Mouse (Mus musculus) urinary bladder, postnatal 36 days (tissue): ENCODE data around the gene Ppp3ca.

Experiments used
- DNase-seq, 2 experiments: peaks; one replicate each; pipeline ENCODE4 v3.0.0; 2022; ENCODE audit warnings: low spot score in 2 of 2, mixed read lengths in 1 of 2

Ppp3ca gene

GRCm38 (mm10) chr3:136765569-136765968, 95.6 kb downstream of the Ppp3ca start:
- DNase-seq = no peak

DNA sequence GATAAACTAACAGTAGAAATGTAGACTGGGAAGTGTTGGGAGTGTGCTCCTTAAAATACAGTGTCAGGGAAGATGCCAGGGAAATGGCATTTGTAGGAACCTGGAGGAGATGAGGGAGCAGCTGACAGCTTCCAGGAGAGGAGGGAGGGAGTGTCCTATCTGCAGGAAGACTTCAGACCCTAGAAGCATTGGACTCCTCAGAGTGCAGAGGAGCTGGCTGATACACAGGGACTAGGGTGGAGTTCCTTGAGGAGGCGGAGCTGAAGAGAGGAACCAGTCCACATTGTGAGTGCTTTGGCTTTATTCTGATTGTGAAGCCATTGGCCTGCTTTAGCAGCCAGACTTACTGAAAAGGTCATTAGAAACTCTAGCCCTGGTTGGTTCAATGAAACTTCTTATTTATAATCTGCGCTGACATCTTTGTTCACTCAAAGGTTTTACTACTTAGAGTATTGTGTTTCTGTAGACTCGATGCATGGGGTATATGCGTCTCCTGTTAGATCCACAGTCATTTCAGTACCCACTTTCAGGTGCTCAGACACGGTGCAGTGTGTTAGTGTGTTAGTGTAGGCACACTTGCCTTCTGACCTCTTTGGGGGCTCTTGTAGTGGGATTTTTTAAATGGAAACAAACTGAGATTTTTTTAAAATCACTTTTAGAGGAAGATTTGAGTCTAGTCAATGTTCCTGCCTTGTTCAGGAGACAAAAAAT, 99.0 kb downstream of the Ppp3ca start:
- DNase-seq = no peak

GRCm38 (mm10) chr3:136769486-136769882, 99.6 kb downstream of the Ppp3ca start:
- DNase-seq = no peak

DNA sequence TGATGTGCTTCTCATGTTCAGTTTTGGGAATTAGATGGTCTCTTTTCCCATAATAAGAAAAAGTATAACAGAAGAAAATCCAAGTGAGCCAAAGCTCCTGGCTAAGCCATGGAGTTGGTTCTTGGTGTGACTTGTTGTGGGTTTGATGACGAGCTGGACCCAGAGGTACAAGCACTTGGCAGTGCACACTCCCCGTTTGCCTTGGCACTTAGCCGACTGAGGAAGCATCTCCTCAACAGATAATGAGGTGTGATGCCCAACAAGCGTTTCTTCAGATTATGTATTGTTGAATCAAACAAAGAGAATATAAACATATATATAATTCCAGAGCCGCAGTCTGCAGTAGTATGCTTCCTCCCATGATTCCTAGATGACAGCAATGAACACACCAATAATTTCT, 101.8 kb downstream of the Ppp3ca start:
- DNase-seq = no peak

GRCm38 (mm10) chr3:136773217-136773616, 103.3 kb downstream of the Ppp3ca start:
- no peak for DNase-seq

- no peak for DNase-seq
Observed at GRCm38 (mm10) chr3:136774196-136774595, 104.3 kb downstream of the Ppp3ca start.

DNA sequence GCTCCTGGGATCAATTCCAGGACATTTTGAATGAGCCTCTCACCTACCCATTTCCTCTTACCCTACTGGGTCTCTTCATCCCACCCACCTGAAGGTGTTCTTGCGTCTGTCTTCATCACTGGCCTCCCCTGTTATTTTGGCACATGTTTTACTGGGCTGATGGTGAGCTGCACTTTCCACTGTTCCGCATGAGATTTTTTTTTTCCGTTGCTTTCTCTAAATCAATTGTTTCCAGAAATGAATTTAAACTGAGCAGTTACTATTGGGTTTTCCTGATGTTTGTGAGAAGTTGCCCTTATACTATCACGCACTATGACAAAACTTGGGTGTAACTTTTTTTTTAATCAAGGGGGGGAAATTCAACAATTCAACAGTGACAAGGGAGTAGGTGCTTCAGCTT, 106.6 kb downstream of the Ppp3ca start:
- DNase-seq = no peak

- no peak for DNase-seq
Observed at GRCm38 (mm10) chr3:136777380-136777779, 107.5 kb downstream of the Ppp3ca start.

GRCm38 (mm10) chr3:136777787-136778216, 107.9 kb downstream of the Ppp3ca start:
- no peak for DNase-seq

- DNase-seq = no peak
Observed at GRCm38 (mm10) chr3:136780321-136780720, 110.4 kb downstream of the Ppp3ca start.

- no peak for DNase-seq
Observed at GRCm38 (mm10) chr3:136782058-136782457, 112.1 kb downstream of the Ppp3ca start.

DNA sequence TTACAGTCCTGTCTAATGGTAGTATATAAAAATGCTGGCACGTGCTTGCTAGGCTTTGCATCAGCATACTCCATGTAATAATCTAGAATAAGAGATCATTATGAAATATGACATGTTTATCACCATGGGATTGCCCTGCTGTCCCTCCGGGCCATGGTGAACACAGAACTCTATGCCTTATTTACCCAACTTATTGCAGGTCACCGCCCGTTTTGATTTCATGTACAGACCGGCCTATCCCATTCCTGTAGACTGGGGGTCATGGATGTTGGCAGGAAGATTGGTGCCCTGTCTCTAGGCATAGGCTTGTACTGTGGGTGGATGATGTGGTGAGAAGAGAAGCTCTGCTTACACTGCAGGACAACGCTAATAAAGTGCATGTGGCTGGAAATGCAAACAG, 115.8 kb downstream of the Ppp3ca start:
- DNase-seq = no peak

- DNase-seq = no peak
Observed at GRCm38 (mm10) chr3:136790261-136790871, 120.4 kb downstream of the Ppp3ca start.

DNA sequence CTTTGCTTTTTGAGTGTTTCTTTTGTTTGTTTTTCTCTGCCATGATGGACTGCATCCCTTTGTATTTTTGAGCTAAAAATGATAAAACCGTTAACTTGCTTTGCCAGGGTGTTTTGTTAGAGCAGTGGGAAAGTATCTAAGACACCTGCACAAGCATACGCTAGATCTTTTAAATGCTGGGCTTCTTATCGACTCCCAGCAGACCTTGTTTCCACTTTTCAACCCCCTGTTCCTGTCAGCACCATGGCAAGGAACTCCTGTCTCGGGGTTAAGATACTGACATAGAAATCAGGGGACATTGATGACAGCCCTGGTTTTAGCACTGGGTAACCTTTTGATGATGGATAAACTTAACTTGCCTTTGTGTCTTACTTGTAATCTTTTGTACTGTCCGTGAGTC, 121.5 kb downstream of the Ppp3ca start:
- DNase-seq = no peak

DNA sequence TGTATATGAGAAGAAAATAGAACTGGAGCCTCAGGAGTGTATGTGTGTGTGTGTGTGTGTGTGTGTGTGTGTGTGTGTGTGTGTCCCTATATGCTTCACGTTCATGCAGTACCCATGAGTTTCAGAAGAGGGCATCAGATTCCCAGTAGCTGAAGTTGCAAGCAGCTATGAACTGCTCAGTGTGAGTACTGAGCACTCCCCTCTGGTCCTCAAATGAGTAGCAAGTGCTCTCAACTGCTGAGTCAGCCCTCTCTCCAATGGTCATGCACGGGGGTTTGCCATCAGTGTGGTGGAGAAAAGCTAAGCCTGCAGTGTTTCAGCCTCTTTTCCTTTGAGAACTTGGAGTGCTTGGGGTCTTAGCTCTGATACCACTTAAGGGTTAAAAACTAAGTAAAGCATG, 122.0 kb downstream of the Ppp3ca start:
- no peak for DNase-seq

DNA sequence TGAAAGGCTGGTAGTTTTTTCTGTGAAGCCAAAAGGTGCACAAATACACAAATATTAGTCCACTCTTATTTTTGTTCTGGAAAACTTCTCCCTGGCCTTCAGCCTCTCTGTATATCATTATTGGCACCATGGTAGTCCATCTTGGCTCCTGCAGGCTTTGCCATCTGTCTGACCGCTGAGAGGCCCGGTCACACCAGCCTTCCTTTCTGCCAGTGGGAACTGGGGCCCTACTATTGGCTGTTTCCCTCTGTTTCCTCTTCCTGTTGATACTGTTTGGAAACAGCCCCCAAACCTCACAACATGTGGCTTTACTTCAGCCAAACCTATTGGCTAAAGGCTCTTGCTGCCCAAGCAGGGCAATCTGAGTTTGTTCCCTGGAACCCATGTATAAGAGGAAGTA, 123.5 kb downstream of the Ppp3ca start:
- no peak for DNase-seq

DNA sequence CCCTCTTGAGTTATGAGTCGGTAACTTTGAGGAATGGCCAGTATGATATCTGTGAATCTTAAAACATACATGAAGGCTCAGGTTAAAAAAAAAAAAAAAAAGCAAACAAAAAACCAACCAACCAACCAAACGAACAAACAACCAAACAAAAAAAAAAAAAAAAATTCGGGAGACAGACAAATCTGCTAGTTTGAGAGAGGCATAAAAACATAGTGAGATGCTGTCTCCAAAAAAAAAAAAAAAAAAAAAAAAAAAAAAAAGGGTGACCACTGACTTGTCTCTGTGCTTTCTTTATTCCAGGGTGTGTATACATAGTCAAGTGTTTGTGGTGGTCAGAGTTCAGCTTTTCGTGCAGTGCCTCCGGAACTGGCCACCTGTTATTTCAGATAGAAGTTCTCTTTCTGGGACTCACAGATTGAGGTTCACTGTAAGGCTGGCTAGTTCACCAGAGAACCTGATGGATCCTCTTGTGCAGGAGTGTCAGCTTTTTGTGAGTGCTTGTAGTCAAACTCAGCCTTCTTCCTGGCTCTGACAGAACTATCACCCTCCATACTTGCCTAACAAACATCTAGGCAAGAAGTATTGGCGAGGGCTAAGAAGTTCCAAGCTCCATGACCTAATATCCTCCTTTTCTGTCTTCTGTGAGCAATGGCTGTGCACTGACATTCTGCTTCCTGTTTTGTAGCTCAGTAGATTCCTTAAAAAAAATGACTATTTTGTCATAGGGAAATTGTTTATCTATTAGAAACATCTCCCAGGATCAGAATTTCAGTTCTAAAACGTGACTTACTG, 124.7 kb downstream of the Ppp3ca start:
- no peak for DNase-seq

GRCm38 (mm10) chr3:136798896-136799295, 129.0 kb downstream of the Ppp3ca start:
- DNase-seq = no peak

GRCm38 (mm10) chr3:136802595-136802994, 132.7 kb downstream of the Ppp3ca start:
- DNase-seq = no peak

GRCm38 (mm10) chr3:136805897-136806296, 136.0 kb downstream of the Ppp3ca start:
- DNase-seq = no peak

DNA sequence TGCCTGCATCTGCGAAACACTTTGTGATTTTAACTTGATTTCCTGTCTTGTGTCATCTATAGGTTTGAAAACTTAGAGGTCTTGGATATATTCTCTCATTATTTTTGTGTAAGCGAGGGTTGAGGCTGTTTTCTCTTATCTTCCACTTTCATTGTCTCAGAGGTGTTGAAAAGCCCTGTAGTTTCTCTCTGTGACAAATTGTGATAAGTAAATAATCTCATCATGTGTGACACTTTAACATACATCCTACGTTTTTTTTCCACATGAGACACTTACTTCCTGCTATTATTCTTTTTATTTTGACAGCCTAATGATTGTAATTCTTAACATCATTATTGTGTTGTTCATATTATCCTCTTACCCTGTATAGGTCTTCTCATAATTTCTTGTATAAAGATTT, 140.3 kb downstream of the Ppp3ca start:
- DNase-seq = no peak

- DNase-seq = no peak
Observed at GRCm38 (mm10) chr3:136812162-136812561, 142.2 kb downstream of the Ppp3ca start.

- no peak for DNase-seq
Observed at GRCm38 (mm10) chr3:136812791-136813190, 142.9 kb downstream of the Ppp3ca start.
